Mouse (Mus musculus): ENCODE results near the gene Gm10799.
"Not testable (repeated sequence)": the region's sequence is repeated elsewhere in the genome, so short reads cannot be mapped to it uniquely, and the experiment has no call there.

DNA sequence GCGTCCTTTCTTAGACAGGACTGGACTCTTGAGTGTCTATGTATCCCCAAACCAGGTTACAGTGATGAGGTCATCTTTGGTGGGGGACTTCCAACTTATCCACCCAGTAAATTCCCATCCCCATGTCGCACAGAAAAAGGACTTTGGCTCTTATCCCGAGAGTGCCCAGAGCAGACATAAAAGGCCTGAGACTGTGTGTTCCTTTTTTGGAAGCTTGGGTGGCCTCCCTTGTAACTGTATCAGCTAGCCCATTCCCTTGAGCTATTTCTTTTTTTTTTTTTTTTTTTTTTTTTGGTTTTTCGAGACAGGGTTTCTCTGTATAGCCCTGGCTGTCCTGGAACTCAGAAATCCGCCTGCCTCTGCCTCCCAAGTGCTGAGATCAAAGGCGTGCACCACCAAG lies 2.8 kb downstream of the Gm10799 start, which contains the start of gene Gm10912:
- not testable (repeated sequence) for TF ChIP-seq CTCF (IDR thresholded peaks at IDR 0.05; ENCODE audit: insufficient read depth, low read length); POLR2A (IDR thresholded peaks at IDR 0.05; ENCODE audit: borderline replicate concordance, extremely low read depth, low read depth, low read length)
